Mouse (Mus musculus): ENCODE measurements around the gene Gar1. TPM values are rescaled to one million over a fixed set of nuclear protein-coding genes. Genes with fewer than 3 reads are reported as not detected.

The Gar1 gene
- polyA plus RNA-seq (2012; rRNA removed) = 20.8 and 25.3 TPM in 2 replicates

DNA sequence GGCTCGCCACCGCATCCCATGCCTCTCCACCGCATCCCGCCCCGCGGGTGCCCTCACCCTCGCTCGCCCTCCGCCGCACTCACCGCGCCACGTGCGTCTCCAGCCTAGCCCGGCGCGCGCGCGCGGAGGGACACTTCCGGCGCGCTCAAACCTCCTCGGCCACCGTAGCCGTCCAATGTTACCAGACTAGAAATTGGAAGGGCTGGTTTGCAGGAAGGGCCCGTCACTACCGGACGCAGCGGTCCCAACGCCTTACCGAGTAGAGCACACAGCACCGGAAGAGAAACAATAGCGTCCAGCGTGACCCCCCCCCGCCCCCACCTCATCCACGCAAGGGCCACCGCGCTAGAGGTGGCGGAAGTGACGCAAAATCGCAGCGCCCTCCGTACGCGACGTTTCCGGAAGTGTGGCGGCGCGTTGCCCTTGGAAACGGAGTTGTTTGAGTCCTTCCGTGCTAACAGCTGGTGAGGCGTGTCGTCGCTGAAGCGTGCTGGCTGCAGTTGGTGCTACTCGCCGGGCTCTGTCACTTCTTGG lies at the start of gene Gar1:
Gene Gar1, minus strand, starts transcription at position 362 of the 534 bp plus-strand sequence.

DNA sequence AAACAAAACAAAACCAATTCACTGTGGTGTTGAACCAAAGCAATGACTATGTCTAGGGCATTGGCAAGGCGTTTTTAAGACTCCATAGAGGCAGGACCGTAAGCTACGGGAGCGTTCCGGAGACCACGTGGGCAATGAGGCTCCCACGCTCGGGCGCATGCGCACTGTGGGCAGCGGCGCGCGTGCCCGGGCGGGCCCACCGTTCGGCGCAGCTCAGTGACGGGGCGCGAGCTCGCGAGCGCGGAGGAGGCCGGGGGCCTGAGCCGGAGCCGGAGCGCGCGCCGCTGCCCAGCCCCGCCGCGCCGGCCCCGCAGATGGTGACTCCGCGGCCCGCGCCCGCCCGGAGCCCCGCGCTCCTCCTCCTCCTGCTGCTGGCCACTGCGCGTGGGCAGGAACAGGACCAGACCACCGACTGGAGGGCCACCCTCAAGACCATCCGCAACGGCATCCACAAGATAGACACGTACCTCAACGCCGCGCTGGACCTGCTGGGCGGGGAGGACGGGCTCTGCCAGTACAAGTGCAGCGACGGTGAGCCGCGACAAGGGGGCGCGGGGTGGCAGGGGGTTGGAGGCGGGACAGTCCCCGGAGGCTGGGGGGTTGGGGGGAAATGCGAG lies 47.3 kb upstream of the Gar1 start, which contains the start of gene Pla2g12a:
Gene Pla2g12a, plus strand, starts transcription at position 202 of the 617 bp plus-strand sequence.

DNA sequence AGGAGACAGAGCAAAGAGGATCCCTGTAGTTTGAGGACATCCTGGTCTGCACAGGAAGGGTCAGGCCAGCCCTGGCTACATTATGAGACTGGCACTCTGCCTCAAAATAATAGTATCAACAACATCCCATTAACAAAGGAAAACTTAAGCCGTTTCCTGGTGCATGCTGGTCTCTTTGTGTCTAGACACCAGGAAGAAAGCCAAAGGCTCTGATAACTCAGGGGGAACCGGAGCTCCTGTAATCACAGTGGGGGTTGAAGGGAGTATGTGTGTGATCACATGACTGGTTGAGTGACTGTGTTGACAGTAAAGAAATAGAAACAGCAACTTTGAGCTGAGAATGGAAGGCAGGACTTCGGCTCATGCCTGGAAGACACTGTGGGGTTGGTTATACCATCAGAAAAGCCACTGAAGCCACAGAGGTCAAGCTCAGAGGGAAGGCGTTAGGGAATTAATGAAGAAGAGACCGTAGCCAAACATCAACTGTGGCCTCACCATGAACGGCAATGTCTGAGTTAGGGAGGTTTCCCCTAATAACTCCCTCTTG lies 4.3 kb upstream of the Gar1 start, which contains the start of gene Cfi:
Gene Cfi, plus strand, starts transcription at position 497 of the 547 bp plus-strand sequence.

DNA sequence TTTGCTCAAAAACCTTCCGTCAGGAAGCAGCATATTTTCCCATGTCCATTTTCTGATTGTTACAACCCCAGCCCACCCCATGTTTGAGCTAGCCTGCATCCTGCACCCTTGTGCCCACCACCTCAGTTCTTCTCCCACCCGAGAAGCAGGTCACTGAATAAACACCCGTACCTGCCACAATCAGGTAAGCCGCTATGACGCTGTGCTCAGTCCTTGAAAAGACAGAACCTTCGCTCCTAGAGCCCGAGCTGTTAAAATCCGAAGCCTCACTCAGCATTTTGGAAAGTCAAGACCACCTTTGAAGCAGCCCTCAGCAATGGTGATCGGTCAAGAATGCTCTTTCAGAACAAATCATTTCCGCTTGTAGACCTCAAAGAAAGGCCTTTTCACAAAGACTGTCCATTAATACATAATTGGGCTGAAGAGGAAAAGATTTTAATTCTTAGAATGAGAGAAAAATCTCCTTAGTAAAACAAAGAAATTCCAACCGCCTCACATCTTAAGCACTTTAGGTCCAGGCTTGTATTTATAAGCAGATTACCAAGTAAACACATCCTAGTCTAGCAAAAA lies 8.9 kb downstream of the Gar1 start, which contains the start of gene Rrh:
Gene Rrh, minus strand, starts transcription at position 382 of the 570 bp plus-strand sequence.

DNA sequence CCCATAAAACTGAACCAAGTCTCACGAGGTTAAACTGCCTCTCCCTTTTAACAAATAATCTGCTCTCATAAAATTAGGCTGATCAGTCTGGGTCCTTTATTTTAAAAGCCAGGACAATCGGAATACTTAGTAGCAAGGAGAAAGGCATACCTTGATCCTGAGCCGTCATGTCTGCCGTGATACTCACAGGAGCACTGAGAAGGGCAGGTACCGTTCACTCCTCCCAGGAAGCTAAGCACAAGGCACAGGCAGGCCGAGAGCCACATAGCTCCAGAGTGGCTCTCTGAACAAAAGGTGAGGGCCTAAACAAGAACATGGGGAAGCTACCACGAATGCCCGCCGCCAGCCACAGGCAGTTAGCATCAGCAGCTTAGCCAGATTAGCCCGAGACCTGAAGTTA lies 27.4 kb downstream of the Gar1 start, which contains the start of gene Lrit3:
Gene Lrit3, minus strand, starts transcription at position 266 of the 400 bp plus-strand sequence.

Other genes starting within 250 kb of the Gar1 start
- gene Egf, start 76.1 kb downstream of the Gar1 start, polyA plus RNA-seq (2012; rRNA removed) = 1.3 and 5.2 TPM in 2 replicates
- gene Lrit3, start 27.4 kb downstream of the Gar1 start, polyA plus RNA-seq (2012; rRNA removed) = not detected in 2 replicates
- gene Rrh, start 8.8 kb downstream of the Gar1 start, polyA plus RNA-seq (2012; rRNA removed) = not detected in 2 replicates
- 7.5 and 8.0 TPM in 2 replicates for gene Cfi, start 4.5 kb upstream of the Gar1 start, polyA plus RNA-seq (2012; rRNA removed)
- 152 and 177 TPM in 2 replicates for gene Pla2g12a, start 47.2 kb upstream of the Gar1 start, polyA plus RNA-seq (2012; rRNA removed)
- gene Casp6, start 70.0 kb upstream of the Gar1 start, polyA plus RNA-seq (2012; rRNA removed) = 116 and 125 TPM in 2 replicates
- 4.9 and 5.8 TPM in 2 replicates for gene Mcub, start 138.8 kb upstream of the Gar1 start, polyA plus RNA-seq (2012; rRNA removed)
- 64.7 and 111 TPM in 2 replicates for gene Sec24b, start 230.2 kb upstream of the Gar1 start, polyA plus RNA-seq (2012; rRNA removed)